Mouse (Mus musculus) left cerebral cortex, postnatal 14 days (tissue): ENCODE results near the gene Slc6a13. TPM values are rescaled to one million over a fixed set of nuclear protein-coding genes. Genes with fewer than 3 reads are reported as not detected.
"Not testable (repeated sequence)": the region's sequence is repeated elsewhere in the genome, so short reads cannot be mapped to it uniquely, and the experiment has no call there.

Experiments
- DNase-seq, 2 experiments: peaks; one replicate each; pipeline ENCODE4 v3.0.0; 2021 to 2022; ENCODE audit warnings: low spot score in 2 of 2, mixed read lengths in 1 of 2
- intact Hi-C: fragments of 180-260 bp; cut with DNase I; formaldehyde crosslinking; loops from one replicate; pipeline ENCODE4 v1.15.1; 2025
- microRNA-seq, 2 experiments: library from miRNA; unstranded; fragments of <30 nt; microRNA quantifications; one replicate each; pipeline ENCODE4 v1.2.0; 2022
- total RNA-seq, 2 experiments: library from RNA; stranded (reverse); gene quantifications; 2 replicates each; pipeline ENCODE4 v1.2.3; 2021

The Slc6a13 gene
- total RNA-seq, 2 experiments from 2014 or later: 19.9 to 21.4 TPM

GRCm38 (mm10) chr6:121366537-121366936, 66.5 kb downstream of the Slc6a13 start:
- not testable (repeated sequence) for DNase-seq

GRCm38 (mm10) chr6:121367099-121367498, 67.1 kb downstream of the Slc6a13 start:
- DNase-seq: no peak
- intact Hi-C loops: loop anchor here (2.0 kb wide), 1 partner anchor 94 kb away; no protein-coding TSS in a partner anchor

More at GRCm38 (mm10) chr6:121366537-121366936, 66.5 kb downstream of the Slc6a13 start:
- intact Hi-C loops: loop anchor here (2.0 kb wide), 1 partner anchor 94 kb away; no protein-coding TSS in a partner anchor

- intact Hi-C loops: no loop called here
- peak in 1 of 2 experiments; percentile 25 for DNase-seq
These were observed 71.4 kb downstream of the Slc6a13 start for GRCm38 (mm10) chr6:121371197-121371980.

GRCm38 (mm10) chr6:121376159-121376558, 76.1 kb downstream of the Slc6a13 start:
- no peak for DNase-seq
- intact Hi-C loops: no loop called here

GRCm38 (mm10) chr6:121378256-121378655, 78.2 kb downstream of the Slc6a13 start:
- no peak for DNase-seq
- intact Hi-C loops: no loop called here

- no peak for DNase-seq
These were observed 80.5 kb downstream of the Slc6a13 start for GRCm38 (mm10) chr6:121380576-121380975.

GRCm38 (mm10) chr6:121382071-121382470, 82.0 kb downstream of the Slc6a13 start:
- intact Hi-C loops: no loop called here
- DNase-seq: no peak

More at GRCm38 (mm10) chr6:121380576-121380975, 80.5 kb downstream of the Slc6a13 start:
- intact Hi-C loops: no loop called here

GRCm38 (mm10) chr6:121385397-121385796, 85.4 kb downstream of the Slc6a13 start:
- no peak for DNase-seq
- intact Hi-C loops: no loop called here

Small RNA genes lying within 50 kb of the gene (microRNA-seq; reads per million reads assigned to microRNA genes)
- gene Gm24855: 0 reads per million in 2 experiments

Other genes with a start within 250 kb of the Slc6a13 start
- gene Mical3, start 169.2 kb upstream of the Slc6a13 start, total RNA-seq: 100 to 1,000 TPM; 107 to 142 TPM
- 10 to 100 TPM; 14.8 to 15.0 TPM for gene Pex26, start 116.6 kb upstream of the Slc6a13 start, total RNA-seq
- gene Tuba8, start 89.5 kb upstream of the Slc6a13 start, total RNA-seq: 1 to 10 TPM; 6.6 to 9.1 TPM
- not detected for gene Usp18, start 54.3 kb upstream of the Slc6a13 start, total RNA-seq
- gene Slc6a12, start 42.8 kb downstream of the Slc6a13 start, total RNA-seq: 1 to 10 TPM; 1.7 to 2.4 TPM
- 10 to 100 TPM; 70.3 to 71.7 TPM for gene Iqsec3, start 173.5 kb downstream of the Slc6a13 start, total RNA-seq